Mouse (Mus musculus): ENCODE results near the gene Abcc5.
"Not testable (repeated sequence)": the region's sequence is repeated elsewhere in the genome, so short reads cannot be mapped to it uniquely, and the experiment has no call there.

The Abcc5 gene

GRCm38 (mm10) chr16:20422938-20423730, 3.1 kb downstream of the Abcc5 start:
- no peak for DNase-seq

DNA sequence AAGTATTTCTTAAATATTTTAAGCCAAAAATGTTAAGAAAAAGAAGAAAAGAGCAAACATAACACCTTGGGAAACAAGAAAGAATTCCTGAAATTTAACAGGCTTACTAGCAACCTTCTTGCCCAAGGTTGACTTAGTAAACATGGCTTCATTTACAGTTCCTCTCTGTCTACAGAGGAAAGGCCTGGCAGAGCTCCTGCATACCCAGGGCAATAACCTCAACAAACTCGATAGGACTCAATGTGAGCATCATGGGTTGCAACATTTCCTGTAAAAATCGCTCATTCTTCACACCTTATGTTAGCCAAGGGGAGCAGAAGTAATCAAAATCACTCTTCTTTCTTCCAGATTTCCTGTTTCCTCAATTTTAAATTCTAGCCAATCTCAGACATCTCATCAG, 8.1 kb downstream of the Abcc5 start:
- no peak for DNase-seq

DNA sequence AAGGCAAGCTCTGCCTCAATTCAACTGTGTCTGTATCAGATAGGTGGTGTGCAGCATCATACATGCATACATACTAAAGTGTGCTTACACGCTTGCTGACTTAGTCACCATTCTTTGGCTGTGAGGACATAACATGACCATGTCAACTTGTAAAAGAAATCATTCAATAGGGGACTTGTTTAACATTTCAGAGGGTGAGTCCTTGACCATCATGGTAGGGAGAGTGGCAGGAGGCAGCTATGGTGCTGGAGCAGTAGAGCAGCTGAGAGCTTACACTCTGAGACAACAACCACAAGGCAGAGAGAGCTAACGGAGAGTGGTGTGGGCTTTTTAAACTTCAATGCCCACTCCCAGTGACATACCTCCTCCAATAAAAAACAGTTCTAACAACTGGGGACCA, 9.9 kb downstream of the Abcc5 start:
- DNase-seq, result no peak

- DNase-seq, result no peak
Measured at GRCm38 (mm10) chr16:20415804-20416203, 10.4 kb downstream of the Abcc5 start.

DNA sequence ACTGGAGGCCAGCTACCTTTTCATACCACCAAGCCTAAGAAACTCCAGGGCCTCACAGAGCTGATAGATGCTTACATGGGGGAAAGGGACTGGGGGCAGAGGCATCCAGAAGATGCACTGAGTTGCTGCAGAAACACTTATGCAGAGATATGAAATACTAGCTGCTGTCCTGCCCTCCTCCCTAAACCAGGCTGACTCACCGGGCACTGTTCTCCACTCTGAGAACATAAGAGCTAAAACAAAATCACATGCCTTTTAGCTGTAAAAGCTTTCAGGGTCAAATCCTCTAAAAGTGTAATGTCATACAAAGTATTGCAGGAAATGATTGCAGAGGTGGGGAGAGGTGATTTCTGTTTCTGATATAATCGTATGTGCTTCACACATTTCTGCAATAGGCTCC, 11.0 kb downstream of the Abcc5 start:
- no peak for DNase-seq

DNA sequence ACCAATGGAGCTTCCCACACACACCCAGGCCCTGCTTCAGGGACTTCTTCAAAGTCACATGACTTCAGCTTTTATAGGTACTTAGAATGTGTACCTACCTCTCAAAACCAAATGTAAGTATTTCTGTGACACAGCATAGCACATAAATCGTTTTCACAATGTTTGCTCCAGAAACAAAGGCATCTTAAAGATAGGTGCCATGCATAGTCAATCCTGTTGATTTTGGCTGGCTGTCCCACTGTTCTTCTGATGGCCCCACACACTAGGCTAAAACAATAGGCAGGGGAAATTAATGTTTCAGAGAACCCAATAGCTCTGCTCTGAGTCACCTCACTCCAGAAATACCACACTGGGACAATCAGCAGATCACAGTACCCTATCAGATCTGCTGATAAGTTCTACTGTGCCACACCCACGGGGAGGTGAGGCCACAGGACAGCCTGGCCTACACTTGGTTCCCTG, 12.3 kb downstream of the Abcc5 start:
- DNase-seq, result no peak

- no peak for DNase-seq
Measured at GRCm38 (mm10) chr16:20411958-20412570, 14.1 kb downstream of the Abcc5 start.

DNA sequence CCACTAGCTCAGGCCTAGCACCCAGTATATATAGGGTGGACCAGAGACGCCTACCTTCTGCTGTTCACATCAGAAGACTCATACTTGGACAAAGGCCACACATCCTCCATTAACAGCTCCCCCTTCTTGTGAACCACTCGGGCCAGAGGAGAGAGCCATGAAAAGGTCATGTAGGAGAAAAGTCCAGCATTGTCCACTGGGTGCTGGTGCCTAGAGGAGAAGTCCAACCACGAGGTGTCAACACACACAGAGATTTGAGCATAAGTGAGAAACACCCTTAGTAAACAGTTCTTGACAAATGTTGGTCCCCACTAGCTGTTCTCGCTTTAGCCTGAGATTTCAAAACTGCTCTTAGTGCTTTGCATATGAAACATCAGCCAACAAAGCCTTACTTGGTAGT, 20.9 kb downstream of the Abcc5 start:
- DNase-seq, result no peak

DNA sequence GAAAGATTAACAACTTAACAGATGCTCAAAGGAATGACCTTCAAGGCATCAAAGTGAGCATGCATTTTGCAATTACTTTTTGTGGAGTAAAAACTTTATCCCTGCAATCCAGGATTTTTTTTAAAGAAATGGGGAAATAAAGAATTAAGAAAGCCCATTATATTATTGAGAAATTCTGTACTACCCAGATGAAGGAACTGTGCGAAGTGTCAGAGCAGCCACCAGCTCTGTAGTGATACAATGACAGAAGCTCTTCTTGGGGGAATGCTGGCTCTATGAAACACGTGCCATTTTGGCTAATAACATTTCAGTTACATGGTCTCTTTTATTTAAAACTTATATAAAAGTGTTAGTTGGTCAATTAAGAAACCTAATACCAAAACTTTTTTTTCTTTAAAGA, 22.9 kb downstream of the Abcc5 start:
- no peak for DNase-seq

DNA sequence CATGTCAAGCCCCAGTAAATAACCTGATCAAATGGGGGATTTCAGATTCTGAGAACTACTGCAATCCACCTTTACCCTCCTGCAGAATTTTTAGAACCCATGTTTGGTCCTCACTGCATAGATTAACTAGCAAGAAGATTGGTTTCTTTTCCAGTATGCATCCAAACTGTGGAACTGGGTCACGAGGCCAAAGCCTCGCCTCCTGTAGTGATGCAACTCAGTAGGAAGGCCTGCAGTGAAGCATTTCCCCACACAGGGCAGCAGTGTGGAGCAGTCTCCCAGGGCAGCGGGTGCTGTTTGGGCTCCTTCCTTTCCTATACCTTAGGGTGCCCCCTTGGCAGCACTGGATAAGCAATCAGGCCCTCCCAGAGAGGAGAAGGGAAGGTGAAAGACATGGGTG, 24.6 kb downstream of the Abcc5 start:
- no peak for DNase-seq

GRCm38 (mm10) chr16:20400707-20401591, 25.2 kb downstream of the Abcc5 start:
- no peak for DNase-seq

DNA sequence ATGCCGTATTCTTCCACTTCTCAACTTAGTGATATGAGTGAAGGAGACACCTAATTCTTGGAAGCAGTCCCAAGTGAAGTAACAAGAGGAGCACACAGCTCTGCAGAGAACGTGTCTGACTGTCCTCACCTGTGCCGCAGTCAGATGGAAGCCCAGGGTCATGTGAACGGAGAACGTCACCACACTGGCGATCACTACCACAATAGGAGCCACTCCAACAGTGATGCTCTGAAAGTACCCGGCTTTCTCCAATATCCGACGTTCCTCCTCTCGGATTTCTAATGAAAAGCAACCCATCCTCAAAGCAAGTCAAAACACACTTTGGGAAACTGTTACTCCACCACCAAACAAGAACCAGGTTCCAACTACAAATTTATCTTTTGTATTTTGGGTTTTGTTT, 29.3 kb downstream of the Abcc5 start:
- DNase-seq, result no peak

- DNase-seq, result no peak
Measured at GRCm38 (mm10) chr16:20395216-20395907, 30.8 kb downstream of the Abcc5 start.

DNA sequence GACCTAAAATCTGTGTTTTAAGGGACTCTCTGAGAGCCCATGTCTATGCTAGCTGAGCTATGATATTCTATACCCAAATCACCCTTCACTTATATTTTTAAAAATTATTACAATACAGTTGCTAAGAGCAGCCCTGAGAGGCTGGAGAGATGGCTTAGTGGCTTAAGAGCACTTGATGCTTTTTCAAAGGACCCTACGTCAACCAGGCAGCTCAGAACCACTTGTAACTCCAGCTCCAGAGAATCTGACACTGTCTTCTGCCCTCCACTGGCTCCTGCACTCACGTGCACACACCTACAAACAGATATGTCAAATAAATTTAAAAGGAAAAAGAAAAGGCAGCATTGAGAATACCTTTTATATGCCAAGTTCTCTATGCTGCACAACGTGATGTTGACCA, 34.4 kb downstream of the Abcc5 start:
- no peak for DNase-seq

GRCm38 (mm10) chr16:20390233-20390632, 36.0 kb downstream of the Abcc5 start:
- no peak for DNase-seq

DNA sequence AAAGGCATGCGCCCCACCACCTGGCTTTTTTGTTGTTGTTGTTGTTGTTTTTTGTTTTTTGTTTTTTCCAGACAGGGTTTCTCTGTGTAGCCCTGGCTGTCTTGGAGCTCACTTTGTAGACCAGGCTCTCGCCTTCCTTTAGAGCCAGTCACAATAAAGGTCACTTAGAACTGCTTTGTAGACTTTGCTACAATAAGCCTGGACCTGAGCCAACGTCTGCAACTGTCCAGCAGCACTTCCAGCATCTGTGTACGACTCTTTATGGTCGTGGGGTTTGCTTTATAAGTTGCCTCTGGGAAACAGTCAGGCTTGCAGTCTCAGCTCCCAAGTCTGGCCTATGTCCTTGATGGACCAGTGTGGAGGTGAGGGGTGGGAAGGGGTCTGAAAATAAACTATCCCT, 45.2 kb downstream of the Abcc5 start:
- DNase-seq, result no peak

GRCm38 (mm10) chr16:20375341-20375740, 50.9 kb downstream of the Abcc5 start:
- no peak for DNase-seq

DNA sequence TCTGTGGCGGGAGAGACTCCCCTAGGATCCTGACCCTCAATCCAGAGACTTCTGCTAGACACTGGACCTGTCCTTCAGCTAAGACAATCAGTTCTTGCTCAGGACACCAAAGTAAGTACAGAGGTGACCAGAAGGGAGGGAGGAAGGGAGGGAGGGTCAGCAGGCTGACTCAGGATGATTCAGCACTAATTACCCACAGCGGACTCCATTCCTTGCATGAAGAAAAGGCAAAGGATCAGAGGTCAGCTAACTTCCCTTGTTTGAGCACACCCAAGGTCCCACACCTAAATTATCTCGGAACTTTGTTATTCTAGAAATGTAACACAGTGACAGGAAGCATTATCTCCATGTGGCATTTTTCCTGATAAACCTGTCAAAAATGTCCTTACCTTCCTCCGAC, 54.5 kb downstream of the Abcc5 start:
- no peak for DNase-seq

- no peak for DNase-seq
Measured at GRCm38 (mm10) chr16:20368221-20368620, 58.0 kb downstream of the Abcc5 start.

GRCm38 (mm10) chr16:20362121-20362520, 64.1 kb downstream of the Abcc5 start:
- no peak for DNase-seq

DNA sequence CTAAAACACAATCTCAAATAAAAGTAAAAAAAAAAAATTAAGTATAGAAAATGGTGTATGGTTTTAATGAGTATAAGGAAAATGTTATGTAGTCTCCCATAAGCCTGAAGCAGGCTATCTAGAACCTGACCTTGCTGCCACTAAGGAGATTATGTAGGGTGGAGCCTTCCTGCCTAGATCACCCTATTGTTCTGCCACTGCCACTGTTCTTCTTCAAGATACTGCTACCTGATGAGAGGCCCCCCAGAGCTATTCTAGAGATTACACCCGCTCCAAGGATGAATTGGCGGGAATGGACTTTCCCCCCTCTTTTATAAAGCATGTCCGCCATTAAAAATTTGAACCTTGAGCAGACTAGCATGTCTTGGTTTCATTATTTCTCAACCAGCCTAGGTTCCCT, 64.7 kb downstream of the Abcc5 start:
- not testable (repeated sequence) for DNase-seq

DNA sequence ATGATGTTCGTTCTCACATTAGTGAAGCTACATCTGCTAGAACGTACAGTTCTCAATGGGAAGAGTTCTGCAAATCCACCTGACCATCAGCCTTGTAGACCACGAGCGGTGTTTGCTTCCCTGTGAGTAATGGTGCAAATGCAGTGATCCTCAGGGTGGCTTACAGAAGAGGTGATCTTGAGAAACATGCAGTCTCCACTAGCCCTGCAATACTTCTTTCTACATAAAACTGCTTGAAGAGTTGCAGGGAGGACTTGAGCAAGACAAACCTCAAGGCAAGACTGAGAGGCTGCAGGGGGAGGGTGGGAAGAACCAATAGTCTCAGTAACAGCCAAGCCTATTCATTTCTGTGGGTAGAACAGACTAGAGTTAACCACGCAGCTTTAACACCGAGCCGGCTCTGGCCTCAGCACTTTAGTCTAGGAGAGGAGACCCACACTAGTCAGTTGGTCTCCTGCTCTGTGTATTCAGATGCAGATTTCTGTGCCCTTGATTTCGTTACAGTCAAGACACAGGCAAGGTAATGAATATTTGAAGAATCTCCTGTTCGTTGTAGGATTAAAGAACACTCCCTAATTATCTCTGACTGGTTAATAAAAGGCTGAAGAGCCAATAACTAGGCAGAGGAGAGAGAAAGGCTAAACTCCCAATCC, 66.4 kb downstream of the Abcc5 start:
- DNase-seq, result no peak
